Mouse (Mus musculus) forebrain, embryonic 10.5 days (tissue): ENCODE data around the gene Ufsp2. TPM values are rescaled to one million over a fixed set of nuclear protein-coding genes. Genes with fewer than 3 reads are reported as not detected.
A peak's percentile ranks its signal among the peaks of the same experiment; 100 is the strongest.

Experiments
- DNase-seq: peaks from one replicate; pipeline ENCODE4 v3.0.0-alpha.2; 2017; ENCODE audit warnings: low spot score; ENCODE audit errors: extremely low spot score
- H3K27ac ChIP-seq: fragments of 300-500 bp; sonication (generic); 2 replicates; pipeline ENCODE4 v1.5.1; 2016; ENCODE audit warnings: mild to moderate bottlenecking
- H3K27me3 ChIP-seq: fragments of 300-500 bp; sonication (generic); 2 replicates; pipeline ENCODE4 v1.6.1; 2016; ENCODE audit warnings: mild to moderate bottlenecking; ENCODE audit not compliant: poor library complexity, severe bottlenecking
- H3K36me3 ChIP-seq: fragments of 300-500 bp; sonication (generic); replicated peaks from 2 replicates; pipeline ENCODE4 v1.6.1; 2016; ENCODE audit warnings: mild to moderate bottlenecking, moderate library complexity
- H3K4me1 ChIP-seq: fragments of 300-500 bp; sonication (generic); 2 replicates; pipeline ENCODE4 v1.6.1; 2016
- H3K4me3 ChIP-seq: fragments of 300-500 bp; sonication (generic); 2 replicates; pipeline ENCODE4 v1.5.1; 2016; ENCODE audit warnings: mild to moderate bottlenecking, moderate library complexity
- H3K9me3 ChIP-seq: fragments of 300-500 bp; sonication (generic); 2 replicates; pipeline ENCODE4 v1.6.1; 2016; ENCODE audit warnings: mild to moderate bottlenecking, moderate library complexity
- WGBS: fragments of 180-500 bp; shearing (Covaris S2); methylation state at CpG from one replicate; pipeline ENCODE4 v1.1.7; 2016; 5-methylcytosine and 5-hydroxymethylcytosine counted together
- polyA plus RNA-seq: library from polyadenylated mRNA; unstranded; fragments of >200 nt; fragmentation: Nextera tagmentation; extraction: Ambion mirVana; gene quantifications from 2 replicates; pipeline ENCODE4 v1.2.1, GENCODE M21; 2016

Ufsp2 gene
- polyA plus RNA-seq, 1 experiment from 2014 or later, result 58.5 TPM

- Histone ChIP-seq H3K36me3 (peaks cover 53% of the 10 kb centered on the region), H3K27me3 (no peaks in the 10 kb centered on the region), H3K9me3 (no peaks in the 10 kb centered on the region), H3K4me3 (no peak overlapping the region), H3K27ac (no peak overlapping the region), H3K4me1 (peaks cover 25% of the 10 kb centered on the region)
- DNase-seq, result no peak
- 93% methylated on average over 3 of the region's 3 CpGs for WGBS
These were observed 20.2 kb downstream of the Ufsp2 start for GRCm38 (mm10) chr8:45995576-45995975.

DNA sequence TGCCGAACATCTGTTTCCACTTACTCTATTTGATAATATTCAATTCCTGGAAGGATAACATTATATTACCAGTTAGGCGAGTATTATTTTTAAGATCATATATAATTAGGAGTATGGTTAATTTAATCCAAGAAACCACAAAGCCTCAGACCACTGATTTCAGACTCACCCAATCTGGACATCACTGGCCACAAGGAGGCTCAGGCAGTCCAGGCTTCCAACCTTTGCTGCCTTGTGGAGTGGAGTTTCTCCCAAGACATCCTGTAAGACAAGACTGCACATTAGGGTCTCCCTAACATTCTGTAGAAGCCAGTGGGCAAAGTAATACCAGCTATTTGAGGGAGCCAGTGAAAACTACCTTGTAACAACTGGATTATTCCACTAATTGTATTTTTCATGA is 22.9 kb downstream of the Ufsp2 start:
- H3K9me3 ChIP-seq, result no peaks in the 10 kb centered on the region
- no peak overlapping the region for H3K27ac ChIP-seq
- no peak overlapping the region for H3K4me3 ChIP-seq
- peaks cover 26% of the 10 kb centered on the region for H3K4me1 ChIP-seq
- DNase-seq, result no peak
- WGBS, result 91% methylated on average over 2 of the region's 2 CpGs
- peaks cover 43% of the 10 kb centered on the region for H3K36me3 ChIP-seq
- H3K27me3 ChIP-seq, result no peaks in the 10 kb centered on the region

DNA sequence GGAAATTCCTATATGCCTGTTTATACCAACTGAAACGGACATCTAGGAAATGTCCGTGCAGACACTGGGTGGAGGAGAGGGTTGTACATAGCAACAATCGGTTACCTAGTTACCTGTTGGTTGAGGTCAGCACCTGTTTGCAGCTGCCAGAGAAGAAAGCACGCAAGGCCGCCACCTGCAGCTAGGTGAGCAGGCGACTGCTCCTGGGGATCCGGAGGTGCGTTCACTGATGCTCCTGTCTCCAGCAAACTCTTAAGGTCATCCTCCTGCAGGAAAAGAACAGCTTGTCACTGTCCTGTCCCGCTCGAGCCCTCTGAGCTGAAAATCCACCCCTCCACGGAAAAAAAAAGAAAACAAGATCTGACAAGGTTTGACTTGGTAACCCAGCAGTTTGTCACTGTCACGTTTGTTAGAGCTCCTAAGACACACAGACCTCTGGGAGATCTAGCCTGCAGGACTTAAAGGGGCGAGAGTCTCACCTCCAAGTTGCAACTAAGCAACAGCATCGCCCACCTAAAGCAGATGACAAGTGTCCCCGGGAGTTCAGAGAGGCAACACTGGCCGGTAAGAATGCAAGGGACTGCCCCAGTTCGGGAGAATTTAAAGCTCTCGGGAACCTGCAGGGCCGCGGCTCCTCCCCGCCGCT is 23.9 kb downstream of the Ufsp2 start, which contains the start of gene Lrp2bp:
TSS of gene Lrp2bp (plus strand) at position 166 of the 646 bp plus-strand sequence.
- peaks cover 26% of the 10 kb centered on the region for H3K4me1 ChIP-seq
- 5% methylated on average over 22 of the region's 22 CpGs for WGBS
- H3K27ac ChIP-seq, result peak within 1 kb of the TSS; percentile 98
- DNase-seq, result peak; percentile 24
- H3K36me3 ChIP-seq, result peaks cover 33% of the 10 kb centered on the region
- H3K9me3 ChIP-seq, result no peaks in the 10 kb centered on the region
- no peaks in the 10 kb centered on the region for H3K27me3 ChIP-seq
- H3K4me3 ChIP-seq, result peak within 1 kb of the TSS; percentile 63

DNA sequence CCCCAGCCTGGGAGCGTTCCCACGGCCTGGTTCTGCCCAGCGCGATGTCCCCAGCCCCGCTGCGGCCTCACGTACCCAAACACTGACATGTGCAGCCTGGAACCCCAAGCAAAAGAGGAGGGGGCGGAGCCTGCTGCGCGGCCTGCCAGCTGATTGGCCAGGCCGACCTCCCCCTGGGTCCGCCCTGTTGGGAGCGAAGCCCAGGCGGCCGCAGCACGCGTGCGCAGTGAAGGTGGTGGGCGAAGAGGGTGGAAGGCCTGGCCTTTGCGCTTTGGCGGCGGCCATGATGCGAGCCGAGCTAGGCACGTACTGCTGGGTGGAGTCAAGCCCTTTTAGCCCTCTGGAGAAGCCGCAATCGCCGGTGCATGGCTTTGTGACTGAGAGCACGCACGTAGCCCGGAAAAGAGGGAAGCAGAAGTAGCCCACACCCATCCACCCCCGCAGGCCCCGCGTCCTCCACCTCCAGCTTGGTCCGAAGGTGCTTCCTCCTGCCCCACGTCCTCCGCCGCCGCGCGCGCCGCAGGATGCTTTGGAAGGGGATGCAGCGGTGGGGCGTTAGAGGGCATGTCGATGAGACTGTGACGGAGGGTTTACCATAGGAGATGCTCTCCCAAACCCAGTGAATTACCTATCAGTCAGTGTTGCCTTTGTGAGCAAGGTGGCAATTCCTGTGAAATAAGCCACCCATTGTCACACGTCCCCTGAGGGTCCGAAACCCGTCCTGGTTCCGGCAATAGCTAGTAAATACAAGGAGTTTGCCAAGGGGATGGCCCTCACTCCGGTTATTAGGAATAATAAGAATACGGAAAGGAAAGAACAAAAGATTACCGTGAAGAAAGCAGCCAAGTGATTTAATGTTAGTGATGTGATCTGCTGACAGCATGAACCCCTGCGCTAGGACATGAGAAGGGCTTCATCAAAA is 24.7 kb downstream of the Ufsp2 start:
- 6% methylated on average over 55 of the region's 55 CpGs for WGBS
- Histone ChIP-seq H3K4me3 (peak overlapping the region; percentile 63), H3K9me3 (no peaks in the 10 kb centered on the region), H3K27me3 (no peaks in the 10 kb centered on the region), H3K36me3 (peaks cover 29% of the 10 kb centered on the region), H3K4me1 (peaks cover 26% of the 10 kb centered on the region), H3K27ac (peak overlapping the region; percentile 98)
- peak; percentile 99 for DNase-seq

GRCm38 (mm10) chr8:46005596-46005995 is 30.3 kb downstream of the Ufsp2 start, which contains the start of gene Ankrd37:
Gene Ankrd37 (minus strand): TSS chr8:46005707.
- no peaks in the 10 kb centered on the region for H3K36me3 ChIP-seq
- H3K27me3 ChIP-seq, result no peaks in the 10 kb centered on the region
- peaks cover 3% of the 10 kb centered on the region for H3K4me1 ChIP-seq
- no peaks in the 10 kb centered on the region for H3K9me3 ChIP-seq
- WGBS, result 80% methylated on average over 4 of the region's 4 CpGs
- no peak within 1 kb of the TSS for H3K27ac ChIP-seq
- DNase-seq, result no peak
- H3K4me3 ChIP-seq, result no peak within 1 kb of the TSS

GRCm38 (mm10) chr8:46007050-46007672 is 31.8 kb downstream of the Ufsp2 start:
- WGBS, result 83% methylated on average over 3 of the region's 3 CpGs
- no peak for DNase-seq
- Histone ChIP-seq H3K27me3 (no peaks in the 10 kb centered on the region; the same call in 1 of the 2 replicates), H3K4me3 (no peak overlapping the region), H3K27ac (no peak overlapping the region), H3K36me3 (no peaks in the 10 kb centered on the region), H3K9me3 (no peaks in the 10 kb centered on the region), H3K4me1 (peaks cover 11% of the 10 kb centered on the region)

GRCm38 (mm10) chr8:46010306-46010705 is 35.0 kb downstream of the Ufsp2 start:
- Histone ChIP-seq H3K9me3 (no peaks in the 10 kb centered on the region), H3K27ac (no peak overlapping the region), H3K36me3 (no peaks in the 10 kb centered on the region), H3K27me3 (no peaks in the 10 kb centered on the region; the same call in 1 of the 2 replicates), H3K4me1 (peaks cover 11% of the 10 kb centered on the region), H3K4me3 (peak overlapping the region; percentile 33; the same call in 1 of the 2 replicates)
- 49% methylated on average over 2 of the region's 2 CpGs for WGBS
- no peak for DNase-seq

- Histone ChIP-seq H3K4me1 (peaks cover 11% of the 10 kb centered on the region), H3K27ac (peak overlapping the region; percentile 48; the same call in 1 of the 2 replicates), H3K36me3 (no peaks in the 10 kb centered on the region), H3K4me3 (peak overlapping the region; percentile 33; the same call in 1 of the 2 replicates), H3K9me3 (no peaks in the 10 kb centered on the region), H3K27me3 (no peaks in the 10 kb centered on the region; the same call in 1 of the 2 replicates)
- WGBS, result 18% methylated on average over 17 of the region's 17 CpGs
- peak; percentile 28 for DNase-seq
These were observed 35.7 kb downstream of the Ufsp2 start for GRCm38 (mm10) chr8:46010746-46011680.

DNA sequence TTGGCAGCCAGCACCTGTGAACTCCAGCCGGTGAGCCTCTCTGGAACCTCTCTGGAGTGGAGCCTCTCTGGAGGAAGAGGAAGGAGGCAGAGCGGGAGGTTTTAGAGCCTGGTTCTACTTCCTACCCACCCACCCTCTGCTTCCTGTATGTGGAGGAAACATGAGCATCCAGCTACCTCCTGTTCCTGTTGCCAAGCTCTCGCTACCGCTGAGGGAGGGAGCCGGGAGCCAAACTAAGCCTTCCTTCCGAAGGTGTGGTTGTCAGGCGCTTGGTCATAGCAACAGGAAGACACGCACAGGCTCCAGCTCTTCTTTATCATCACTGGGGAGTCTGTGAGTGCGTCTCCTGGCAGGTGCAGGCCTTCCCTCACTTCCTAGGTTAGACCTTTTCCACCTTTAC is 46.9 kb downstream of the Ufsp2 start:
- no peaks in the 10 kb centered on the region for H3K4me1 ChIP-seq
- WGBS, result 93% methylated on average over 9 of the region's 9 CpGs
- H3K27me3 ChIP-seq, result no peaks in the 10 kb centered on the region
- no peaks in the 10 kb centered on the region for H3K36me3 ChIP-seq
- DNase-seq, result no peak
- H3K9me3 ChIP-seq, result no peaks in the 10 kb centered on the region
- H3K4me3 ChIP-seq, result no peak overlapping the region
- no peak overlapping the region for H3K27ac ChIP-seq

GRCm38 (mm10) chr8:46022758-46023157 is 47.4 kb downstream of the Ufsp2 start:
- Histone ChIP-seq H3K36me3 (no peaks in the 10 kb centered on the region), H3K27me3 (no peaks in the 10 kb centered on the region), H3K4me3 (no peak overlapping the region), H3K9me3 (no peaks in the 10 kb centered on the region), H3K27ac (no peak overlapping the region), H3K4me1 (no peaks in the 10 kb centered on the region)
- 92% methylated on average over 9 of the region's 9 CpGs for WGBS
- no peak for DNase-seq

DNA sequence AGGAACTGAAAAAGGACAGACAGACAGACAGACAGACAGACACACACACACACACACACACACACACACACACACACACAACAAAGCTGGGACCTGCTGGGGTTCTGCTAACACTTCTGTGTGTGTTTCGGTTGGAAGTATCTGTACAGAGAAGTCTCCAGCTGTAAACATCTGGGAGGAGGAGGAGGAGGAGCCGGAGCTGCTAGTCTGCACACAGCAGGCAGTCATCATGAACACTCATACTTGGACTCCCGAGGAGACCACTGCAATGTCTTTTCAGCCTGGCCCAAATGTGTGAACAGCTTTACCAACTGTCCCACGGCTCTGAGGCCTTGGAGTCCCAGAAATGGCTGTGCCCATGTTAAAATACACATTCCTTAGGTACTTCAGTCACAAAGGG is 49.1 kb downstream of the Ufsp2 start:
- H3K4me1 ChIP-seq, result no peaks in the 10 kb centered on the region
- H3K9me3 ChIP-seq, result no peaks in the 10 kb centered on the region
- H3K4me3 ChIP-seq, result no peak overlapping the region
- H3K27me3 ChIP-seq, result no peaks in the 10 kb centered on the region
- no peaks in the 10 kb centered on the region for H3K36me3 ChIP-seq
- WGBS, result 74% methylated on average over 4 of the region's 4 CpGs
- no peak overlapping the region for H3K27ac ChIP-seq
- DNase-seq, result no peak

DNA sequence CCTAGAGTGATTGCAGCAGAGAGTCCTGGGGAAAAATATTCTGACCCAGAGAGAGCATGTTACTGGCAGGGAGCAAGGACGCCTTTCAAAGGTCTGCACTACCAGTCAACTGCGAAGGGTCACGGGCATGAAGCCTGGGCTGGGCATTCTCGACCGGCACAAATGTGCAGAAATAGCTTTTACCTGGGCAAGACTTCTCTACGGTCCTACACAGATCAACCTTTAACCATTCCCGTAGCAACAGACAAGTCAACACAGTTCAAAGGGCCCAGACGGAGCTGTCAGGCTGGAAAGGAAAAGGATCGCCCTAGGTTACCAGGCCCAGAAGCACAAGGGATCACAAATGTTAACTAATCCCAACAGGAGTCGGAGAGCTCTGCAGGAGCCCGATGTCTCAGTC is 60.9 kb downstream of the Ufsp2 start:
- Histone ChIP-seq H3K4me1 (peaks cover 4% of the 10 kb centered on the region; the same call in 1 of the 2 replicates), H3K27me3 (no peaks in the 10 kb centered on the region), H3K36me3 (peaks cover 27% of the 10 kb centered on the region; the same call in 1 of the 2 replicates), H3K4me3 (no peak overlapping the region), H3K27ac (no peak overlapping the region), H3K9me3 (no peaks in the 10 kb centered on the region)
- WGBS, result 75% methylated on average over 11 of the region's 11 CpGs
- DNase-seq, result no peak
